Mouse (Mus musculus): ENCODE measurements around the gene Aqp12. TPM values are rescaled to one million over a fixed set of nuclear protein-coding genes. Genes with fewer than 3 reads are reported as not detected.

Aqp12 gene
- polyA plus RNA-seq, 1 experiment from 2014 or later: not detected

DNA sequence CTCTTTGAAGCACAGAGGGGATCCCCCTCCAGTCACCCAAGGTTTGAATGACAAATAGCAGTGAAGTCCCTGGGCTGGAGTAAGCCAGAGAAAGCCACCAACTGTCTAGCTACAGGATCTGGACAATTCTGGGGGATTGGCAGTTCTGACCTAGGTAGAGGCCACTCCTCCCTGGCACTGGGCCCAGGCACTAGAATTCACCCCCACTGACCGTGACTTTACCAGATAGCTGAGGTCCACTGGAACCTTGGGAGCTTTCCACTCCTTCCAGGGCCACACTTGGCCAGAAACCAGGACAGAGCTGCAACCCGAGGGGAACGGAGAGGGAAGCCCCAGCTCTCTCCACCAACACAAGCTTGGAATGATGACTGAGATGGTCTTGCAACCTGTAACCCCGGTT is 3.1 kb downstream of the Aqp12 start:
- Histone ChIP-seq H3K27ac (ENCODE audit: low read depth, low read length) (no peak overlapping the region), H3K4me3 (ENCODE audit: low read depth, low read length) (no peak overlapping the region), H3K4me1 (replicated peaks; ENCODE audit: control insufficient read depth, insufficient read depth, low read length) (no peaks in the 10 kb centered on the region), H3K36me3 (ENCODE audit: control insufficient read depth, insufficient read depth, low read length) (no peaks in the 10 kb centered on the region), H3K9ac (ENCODE audit: low read depth, low read length) (no peak overlapping the region), H3K27me3 (replicated peaks; ENCODE audit: control insufficient read depth, insufficient read depth, low read length) (no peaks in the 10 kb centered on the region; the same call in none of the 2 replicates), H3K9me3 (ENCODE audit: control insufficient read depth, low read length) (no peaks in the 10 kb centered on the region), H3K4me2 (no peak overlapping the region)
- 59% methylated on average over 4 of the region's 4 CpGs for WGBS
- ATAC-seq (replicated peaks; ENCODE audit: low FRiP score): no peak
- DNase-seq (ENCODE audit: low spot score): no peak

DNA sequence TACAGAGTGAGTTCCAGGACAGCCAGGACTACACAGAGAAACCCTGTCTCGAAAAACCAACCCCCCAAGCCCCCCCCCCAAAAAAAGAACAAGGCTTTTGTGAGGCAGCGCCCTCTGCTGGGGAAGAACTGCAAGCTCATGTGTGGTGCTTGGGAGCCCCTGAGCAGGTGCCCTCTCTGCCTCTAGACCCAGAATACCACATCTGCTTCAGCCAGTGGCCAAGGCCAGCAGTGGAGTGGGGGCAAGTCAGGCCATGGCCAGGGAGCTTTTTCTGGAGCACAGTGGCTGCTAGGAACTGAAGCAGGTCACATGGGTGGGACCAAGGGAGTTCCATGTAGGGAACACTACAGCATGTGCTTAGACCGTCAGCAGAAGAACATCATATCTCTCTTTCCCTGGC is 4.6 kb downstream of the Aqp12 start:
- no peaks in the 10 kb centered on the region for H3K36me3 ChIP-seq (ENCODE audit: control insufficient read depth, insufficient read depth, low read length)
- H3K4me2 ChIP-seq: no peak overlapping the region
- H3K9ac ChIP-seq (ENCODE audit: low read depth, low read length): no peak overlapping the region
- no peak overlapping the region for H3K27ac ChIP-seq (ENCODE audit: low read depth, low read length)
- DNase-seq (ENCODE audit: low spot score) (no peak), ATAC-seq (replicated peaks; ENCODE audit: low FRiP score) (no peak)
- no peaks in the 10 kb centered on the region; the same call in none of the 2 replicates for H3K27me3 ChIP-seq (replicated peaks; ENCODE audit: control insufficient read depth, insufficient read depth, low read length)
- no peaks in the 10 kb centered on the region for H3K4me1 ChIP-seq (replicated peaks; ENCODE audit: control insufficient read depth, insufficient read depth, low read length)
- WGBS: 37% methylated on average over 3 of the region's 3 CpGs
- no peaks in the 10 kb centered on the region for H3K9me3 ChIP-seq (ENCODE audit: control insufficient read depth, low read length)
- no peak overlapping the region for H3K4me3 ChIP-seq (ENCODE audit: low read depth, low read length)

DNA sequence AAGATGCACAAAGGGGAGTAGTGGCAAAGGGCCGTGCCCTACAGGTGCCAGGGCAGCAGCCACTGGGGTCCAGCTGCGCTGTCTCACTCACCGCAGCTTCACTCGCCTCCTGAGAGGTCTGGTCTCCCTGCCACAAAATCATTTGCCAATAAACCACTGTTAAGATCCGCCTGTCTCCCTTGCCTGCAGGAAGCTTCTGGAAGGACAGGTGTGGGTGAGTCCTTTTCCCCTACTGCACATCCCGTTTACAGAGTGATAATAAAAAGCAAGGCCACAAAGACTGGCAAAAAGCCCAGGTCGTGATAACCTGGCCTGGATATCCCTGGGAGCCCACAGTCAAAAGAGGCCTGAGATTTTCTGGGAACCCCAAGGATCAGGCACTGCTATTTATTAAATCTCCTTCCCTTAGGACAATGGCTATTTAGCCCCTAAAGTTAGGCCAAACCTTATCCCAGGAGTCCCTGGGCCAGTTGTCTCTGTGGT is 6.0 kb downstream of the Aqp12 start:
- ATAC-seq (replicated peaks; ENCODE audit: low FRiP score) (no peak), DNase-seq (ENCODE audit: low spot score) (no peak)
- H3K9ac ChIP-seq (ENCODE audit: low read depth, low read length): no peak overlapping the region
- H3K36me3 ChIP-seq (ENCODE audit: control insufficient read depth, insufficient read depth, low read length): no peaks in the 10 kb centered on the region
- no peaks in the 10 kb centered on the region for H3K4me1 ChIP-seq (replicated peaks; ENCODE audit: control insufficient read depth, insufficient read depth, low read length)
- H3K4me3 ChIP-seq (ENCODE audit: low read depth, low read length): no peak overlapping the region
- 73% methylated on average over 7 of the region's 7 CpGs for WGBS
- H3K9me3 ChIP-seq (ENCODE audit: control insufficient read depth, low read length): no peaks in the 10 kb centered on the region
- no peak overlapping the region for H3K4me2 ChIP-seq
- H3K27me3 ChIP-seq (replicated peaks; ENCODE audit: control insufficient read depth, insufficient read depth, low read length): no peaks in the 10 kb centered on the region; the same call in 1 of the 2 replicates
- H3K27ac ChIP-seq (ENCODE audit: low read depth, low read length): no peak overlapping the region

DNA sequence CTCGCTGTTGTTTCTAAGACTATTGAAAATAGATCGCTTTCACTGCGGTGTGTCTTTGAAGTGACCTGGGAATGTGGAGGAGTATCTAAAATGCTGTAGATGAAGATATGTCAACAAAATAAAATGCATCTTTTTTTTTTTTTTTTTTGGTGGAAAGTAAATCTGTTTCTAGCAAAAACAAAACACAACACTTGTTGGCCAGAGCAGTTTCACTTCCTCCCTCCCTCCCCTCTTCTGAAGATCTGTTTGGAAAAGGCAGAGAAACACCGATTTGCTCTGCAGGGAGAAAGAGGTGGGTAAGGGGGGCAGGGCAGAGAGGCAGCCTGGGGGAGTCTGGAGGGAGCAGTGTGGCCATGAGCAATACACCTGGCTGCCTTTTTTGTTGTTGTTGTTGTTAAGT is 7.2 kb downstream of the Aqp12 start:
- Histone ChIP-seq H3K36me3 (ENCODE audit: control insufficient read depth, insufficient read depth, low read length) (no peaks in the 10 kb centered on the region), H3K4me2 (no peak overlapping the region), H3K4me3 (ENCODE audit: low read depth, low read length) (no peak overlapping the region), H3K4me1 (replicated peaks; ENCODE audit: control insufficient read depth, insufficient read depth, low read length) (no peaks in the 10 kb centered on the region), H3K9me3 (ENCODE audit: control insufficient read depth, low read length) (no peaks in the 10 kb centered on the region), H3K27me3 (replicated peaks; ENCODE audit: control insufficient read depth, insufficient read depth, low read length) (no peaks in the 10 kb centered on the region; the same call in 1 of the 2 replicates), H3K27ac (ENCODE audit: low read depth, low read length) (no peak overlapping the region), H3K9ac (ENCODE audit: low read depth, low read length) (no peak overlapping the region)
- no peak for DNase-seq (ENCODE audit: low spot score)
- 67% methylated on average over 4 of the region's 4 CpGs for WGBS
- no peak for ATAC-seq (replicated peaks; ENCODE audit: low FRiP score)

DNA sequence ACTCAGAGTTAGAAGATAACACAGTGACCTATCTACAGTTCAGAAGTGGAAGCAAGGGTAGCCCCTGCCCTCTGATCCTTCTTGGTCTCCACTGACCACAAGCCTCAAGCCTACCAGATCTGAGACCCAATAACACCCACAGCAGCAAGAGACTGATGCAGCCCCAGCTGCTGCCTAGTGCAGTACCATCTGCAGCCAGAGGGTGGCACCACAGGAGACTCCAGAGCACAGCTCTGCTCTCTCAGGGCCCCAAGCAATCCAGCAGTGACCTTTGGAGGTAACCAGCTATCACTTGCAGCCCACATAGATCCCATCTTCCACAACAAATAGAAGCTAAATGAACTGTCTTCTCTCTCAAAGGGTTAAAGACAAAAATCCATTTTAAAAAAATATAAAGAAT is 8.3 kb downstream of the Aqp12 start:
- Histone ChIP-seq H3K27me3 (replicated peaks; ENCODE audit: control insufficient read depth, insufficient read depth, low read length) (no peaks in the 10 kb centered on the region; the same call in 1 of the 2 replicates), H3K4me3 (ENCODE audit: low read depth, low read length) (no peak overlapping the region), H3K4me1 (replicated peaks; ENCODE audit: control insufficient read depth, insufficient read depth, low read length) (no peaks in the 10 kb centered on the region), H3K27ac (ENCODE audit: low read depth, low read length) (no peak overlapping the region), H3K9me3 (ENCODE audit: control insufficient read depth, low read length) (no peaks in the 10 kb centered on the region), H3K4me2 (no peak overlapping the region), H3K36me3 (ENCODE audit: control insufficient read depth, insufficient read depth, low read length) (no peaks in the 10 kb centered on the region), H3K9ac (ENCODE audit: low read depth, low read length) (no peak overlapping the region)
- ATAC-seq (replicated peaks; ENCODE audit: low FRiP score) (0 out of 2 replicates have a peak, but pooled peaks have one; percentile 49), DNase-seq (ENCODE audit: low spot score) (peak; percentile 44)

DNA sequence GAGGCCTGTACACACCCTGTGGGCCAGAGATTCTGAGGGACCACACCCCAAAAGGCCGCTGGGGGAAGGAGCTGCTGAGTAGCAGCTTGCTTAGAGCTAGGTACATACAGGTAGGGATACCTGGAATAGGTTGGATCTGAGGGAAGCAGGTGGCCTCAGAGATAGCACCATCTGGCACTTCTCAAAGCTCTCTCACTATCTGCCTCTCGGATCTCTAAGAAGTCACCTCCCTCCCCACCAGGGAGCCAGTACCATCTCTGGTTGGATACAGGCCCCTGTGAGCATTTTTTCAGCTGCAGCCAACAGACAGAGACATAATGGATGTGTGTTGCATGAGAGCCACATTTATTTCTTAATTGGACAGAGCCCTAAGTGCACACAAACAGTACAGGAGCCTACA is 9.0 kb downstream of the Aqp12 start:
- Histone ChIP-seq H3K9ac (ENCODE audit: low read depth, low read length) (no peak overlapping the region), H3K27me3 (replicated peaks; ENCODE audit: control insufficient read depth, insufficient read depth, low read length) (peaks cover 4% of the 10 kb centered on the region; the same call in 1 of the 2 replicates), H3K36me3 (ENCODE audit: control insufficient read depth, insufficient read depth, low read length) (no peaks in the 10 kb centered on the region), H3K4me1 (replicated peaks; ENCODE audit: control insufficient read depth, insufficient read depth, low read length) (no peaks in the 10 kb centered on the region), H3K4me3 (ENCODE audit: low read depth, low read length) (no peak overlapping the region), H3K4me2 (no peak overlapping the region), H3K9me3 (ENCODE audit: control insufficient read depth, low read length) (no peaks in the 10 kb centered on the region), H3K27ac (ENCODE audit: low read depth, low read length) (no peak overlapping the region)
- ATAC-seq (replicated peaks; ENCODE audit: low FRiP score) (no peak), DNase-seq (ENCODE audit: low spot score) (no peak)
- WGBS: 36% methylated on average over 2 of the region's 2 CpGs

DNA sequence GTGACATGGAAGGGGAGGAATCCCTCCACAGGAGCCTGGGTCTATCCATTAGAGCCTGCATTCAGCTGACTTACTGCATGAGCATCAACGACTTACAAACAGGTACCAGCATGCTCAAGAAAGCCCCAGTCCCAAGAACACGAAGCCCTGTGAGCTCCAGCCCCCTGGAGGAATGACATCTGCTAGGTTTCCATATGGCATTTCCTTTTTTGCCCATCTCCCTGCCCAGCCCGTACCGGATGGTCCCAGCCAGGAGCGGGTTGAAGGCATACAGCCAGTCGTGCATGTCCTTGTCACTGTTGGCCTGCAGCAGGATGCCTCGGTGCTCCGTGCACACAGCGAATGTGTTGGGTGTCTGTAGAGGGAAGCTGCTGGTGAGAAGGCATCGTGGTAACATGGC is 12.6 kb downstream of the Aqp12 start:
- Histone ChIP-seq H3K36me3 (ENCODE audit: control insufficient read depth, insufficient read depth, low read length) (no peaks in the 10 kb centered on the region), H3K27me3 (replicated peaks; ENCODE audit: control insufficient read depth, insufficient read depth, low read length) (peaks cover 4% of the 10 kb centered on the region; the same call in 1 of the 2 replicates), H3K4me1 (replicated peaks; ENCODE audit: control insufficient read depth, insufficient read depth, low read length) (no peaks in the 10 kb centered on the region), H3K4me3 (ENCODE audit: low read depth, low read length) (no peak overlapping the region), H3K9me3 (ENCODE audit: control insufficient read depth, low read length) (no peaks in the 10 kb centered on the region), H3K27ac (ENCODE audit: low read depth, low read length) (no peak overlapping the region), H3K4me2 (no peak overlapping the region), H3K9ac (ENCODE audit: low read depth, low read length) (no peak overlapping the region)
- 83% methylated on average over 10 of the region's 10 CpGs for WGBS
- ATAC-seq (replicated peaks; ENCODE audit: low FRiP score) (no peak), DNase-seq (ENCODE audit: low spot score) (no peak)

DNA sequence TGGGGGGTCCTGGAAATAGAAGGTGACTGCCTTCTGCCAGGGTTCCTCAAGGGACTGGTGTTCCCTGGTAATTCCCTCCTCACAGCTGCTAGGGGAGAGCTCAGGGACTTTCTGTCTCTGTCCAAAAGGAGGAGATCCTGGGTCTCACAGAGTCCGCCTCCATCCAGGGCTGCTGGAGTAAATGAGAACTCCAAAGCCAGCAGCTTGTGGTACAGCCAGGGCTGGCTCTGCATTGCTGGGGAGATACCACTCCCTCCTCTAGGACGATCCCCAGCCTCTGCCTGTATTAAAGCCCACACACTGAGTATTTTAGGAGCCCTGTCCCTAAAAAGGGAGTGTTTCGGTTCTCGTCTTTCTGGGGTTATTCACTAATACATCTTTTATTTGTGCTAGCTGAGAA is 14.5 kb downstream of the Aqp12 start:
- Histone ChIP-seq H3K9me3 (ENCODE audit: control insufficient read depth, low read length) (no peaks in the 10 kb centered on the region), H3K4me1 (replicated peaks; ENCODE audit: control insufficient read depth, insufficient read depth, low read length) (no peaks in the 10 kb centered on the region), H3K36me3 (ENCODE audit: control insufficient read depth, insufficient read depth, low read length) (no peaks in the 10 kb centered on the region), H3K4me2 (no peak overlapping the region), H3K27me3 (replicated peaks; ENCODE audit: control insufficient read depth, insufficient read depth, low read length) (peaks cover 4% of the 10 kb centered on the region; the same call in 1 of the 2 replicates), H3K27ac (ENCODE audit: low read depth, low read length) (no peak overlapping the region), H3K4me3 (ENCODE audit: low read depth, low read length) (no peak overlapping the region), H3K9ac (ENCODE audit: low read depth, low read length) (no peak overlapping the region)
- DNase-seq (ENCODE audit: low spot score) (no peak), ATAC-seq (replicated peaks; ENCODE audit: low FRiP score) (no peak)
- 75% methylated on average over 4 of the region's 4 CpGs for WGBS

DNA sequence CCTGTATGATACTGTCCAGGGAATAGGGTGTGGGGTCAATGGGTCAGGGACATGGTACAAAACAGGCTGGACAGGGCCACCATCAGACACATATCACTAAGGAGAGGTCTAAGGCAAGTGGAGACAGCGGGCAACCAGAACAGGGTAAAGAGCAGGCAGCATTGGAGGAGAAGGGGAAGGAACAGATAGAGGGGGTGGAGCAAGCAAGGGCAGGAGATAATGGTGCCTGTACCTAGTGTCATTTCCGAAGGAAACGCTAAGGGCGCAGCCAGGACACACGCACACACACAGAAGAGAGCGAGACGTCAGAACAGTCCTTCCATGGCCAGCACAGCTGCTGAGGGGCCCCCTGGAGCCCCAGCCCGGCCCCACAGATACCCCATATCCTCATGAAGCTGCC is 20.5 kb downstream of the Aqp12 start:
- Histone ChIP-seq H3K4me2 (no peak overlapping the region), H3K4me3 (ENCODE audit: low read depth, low read length) (no peak overlapping the region), H3K27me3 (replicated peaks; ENCODE audit: control insufficient read depth, insufficient read depth, low read length) (no peaks in the 10 kb centered on the region), H3K4me1 (replicated peaks; ENCODE audit: control insufficient read depth, insufficient read depth, low read length) (no peaks in the 10 kb centered on the region), H3K9me3 (ENCODE audit: control insufficient read depth, low read length) (no peaks in the 10 kb centered on the region), H3K36me3 (ENCODE audit: control insufficient read depth, insufficient read depth, low read length) (no peaks in the 10 kb centered on the region), H3K27ac (ENCODE audit: low read depth, low read length) (no peak overlapping the region), H3K9ac (ENCODE audit: low read depth, low read length) (no peak overlapping the region)
- ATAC-seq (replicated peaks; ENCODE audit: low FRiP score): peak; percentile 51; the same call in 1 of the 2 replicates
- WGBS: 61% methylated on average over 8 of the region's 8 CpGs
- no peak for DNase-seq (ENCODE audit: low spot score)

Data from liver, embryonic 11.5 days (tissue).